Mouse (Mus musculus): ENCODE data around the gene Nynrin.

GRCm38 (mm10) chr14:55814885-55815284, 38.9 kb upstream of the Nynrin start:
- TF ChIP-seq POLR2A (IDR thresholded peaks at IDR 0.05; ENCODE audit: low read depth, low read length) (no peak), CTCF (IDR thresholded peaks at IDR 0.05; ENCODE audit: extremely low read depth, insufficient read depth, insufficient read length, insufficient replicate concordance) (no peak)

All from spleen, adult 2 months (tissue).